Mouse (Mus musculus) ES-CJ7 (cell line): Measurements from ENCODE around the gene Mmp24.

Experiments used
- DNase-seq: peaks from one replicate; pipeline ENCODE4 v3.0.0; 2011; ENCODE audit warnings: low read depth, low spot score

The Mmp24 gene

DNA sequence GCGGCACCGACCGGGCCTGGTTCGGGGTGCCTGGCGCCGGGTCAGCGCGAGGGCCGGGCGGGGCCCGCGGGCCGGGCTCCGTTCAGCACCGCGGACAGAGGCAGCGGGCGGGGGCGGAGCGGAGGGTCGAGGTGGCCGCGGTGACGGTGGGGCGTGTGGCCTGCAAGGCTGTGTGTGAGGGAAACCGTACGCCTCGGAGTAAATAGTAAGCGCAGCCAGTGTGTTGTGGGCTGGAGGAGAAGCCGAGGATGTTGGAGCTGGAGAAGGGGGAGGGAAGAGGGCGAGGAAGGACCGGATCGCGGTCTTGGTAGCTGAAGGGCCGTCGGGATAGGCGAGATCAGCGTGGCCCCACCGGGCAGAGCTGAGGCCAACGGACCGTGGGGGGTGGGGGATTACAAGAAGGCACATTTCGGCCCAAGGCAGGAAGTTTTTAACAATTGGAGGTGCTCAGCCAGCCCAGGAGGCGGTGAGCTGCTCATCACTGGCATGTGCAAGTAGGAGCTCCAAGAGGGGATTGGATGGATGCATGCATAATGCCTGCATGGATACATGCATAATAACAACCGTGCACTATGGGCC lies 632 bp downstream of the Mmp24 start:
- DNase-seq, result peak; percentile 35

DNA sequence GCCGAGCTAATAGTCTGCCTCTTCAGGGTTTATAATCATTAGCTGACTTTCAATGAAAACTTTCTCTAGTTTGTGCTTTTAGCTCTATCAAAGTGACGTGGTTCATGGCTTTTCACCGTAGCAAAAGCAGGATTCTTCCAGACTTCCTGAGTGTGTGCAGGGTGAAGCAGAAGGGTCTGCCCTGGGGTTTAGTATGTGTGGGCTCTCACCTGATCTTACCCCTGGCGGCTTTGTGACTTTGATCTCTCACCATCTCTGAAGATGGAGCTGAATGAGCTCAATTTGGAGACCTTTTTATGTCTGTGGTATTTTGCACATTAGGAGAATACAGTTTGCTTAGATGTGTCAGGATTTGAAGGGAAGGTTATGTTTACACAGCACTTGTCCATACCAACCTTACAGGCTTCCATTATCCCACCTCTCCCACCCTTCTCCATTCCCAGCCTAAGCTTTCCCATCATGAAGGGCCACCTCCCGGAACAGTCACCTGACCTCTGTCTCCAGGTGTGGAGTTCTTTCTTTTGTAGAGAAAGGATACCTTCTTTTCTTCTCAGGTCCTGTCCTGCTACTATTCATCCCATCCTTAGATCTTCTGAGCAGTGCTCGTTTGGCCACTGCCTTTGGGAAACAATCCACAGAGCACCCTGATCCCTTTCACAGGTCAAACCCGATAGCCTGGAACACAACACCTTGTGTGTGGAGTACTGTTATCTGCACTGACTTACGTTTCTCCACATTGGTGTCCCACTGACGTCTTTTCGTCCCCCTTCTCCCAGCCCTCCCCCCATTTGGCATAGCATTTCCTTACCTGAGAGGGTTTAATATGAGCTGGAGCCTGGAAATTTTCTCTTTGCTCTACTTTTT lies 1.9 kb downstream of the Mmp24 start:
- DNase-seq, result no peak

DNA sequence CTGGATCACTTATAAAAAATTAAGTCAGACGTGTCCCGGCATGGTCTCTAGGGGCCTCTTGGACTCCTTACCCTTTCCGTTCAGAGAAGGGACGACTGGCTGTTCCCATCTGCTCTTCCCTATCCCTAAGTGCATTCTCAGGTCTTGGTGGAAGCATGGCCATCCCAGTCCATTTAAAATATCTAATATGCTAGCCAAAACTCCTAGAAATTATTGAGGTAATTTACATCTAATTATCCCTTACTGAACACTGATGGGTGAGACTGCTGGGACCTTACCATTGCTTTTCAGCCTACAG lies 2.5 kb downstream of the Mmp24 start:
- DNase-seq, result no peak

- no peak for DNase-seq
Observed at GRCm38 (mm10) chr2:155778004-155778403, 2.9 kb downstream of the Mmp24 start.

- DNase-seq, result no peak
Observed at GRCm38 (mm10) chr2:155779066-155779465, 3.9 kb downstream of the Mmp24 start.

GRCm38 (mm10) chr2:155779506-155779905 lies 4.4 kb downstream of the Mmp24 start:
- no peak for DNase-seq

DNA sequence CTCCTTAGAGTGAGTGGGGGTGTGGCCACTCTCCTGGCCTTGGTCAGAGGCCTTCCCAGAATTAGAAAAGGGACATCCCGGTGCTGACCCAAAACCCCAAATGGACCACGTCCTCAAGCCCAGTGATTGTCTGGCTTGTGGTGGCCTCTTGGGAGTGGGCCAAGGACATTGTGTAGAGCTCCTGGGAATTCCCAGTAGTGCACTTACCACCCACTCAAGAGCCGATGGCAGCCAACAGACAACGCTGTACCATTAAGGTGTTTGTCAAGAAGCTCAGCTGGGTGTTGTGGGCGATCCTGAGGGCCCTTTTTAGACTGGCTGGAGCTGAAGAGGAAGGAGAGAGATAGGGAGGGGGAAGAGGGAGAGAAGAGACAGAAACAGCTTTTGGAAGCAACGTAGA lies 9.4 kb downstream of the Mmp24 start:
- no peak for DNase-seq

- DNase-seq, result no peak
Observed at GRCm38 (mm10) chr2:155786905-155787304, 11.8 kb downstream of the Mmp24 start.

- peak; percentile 23 for DNase-seq
Observed at GRCm38 (mm10) chr2:155787949-155788931, 13.1 kb downstream of the Mmp24 start.

GRCm38 (mm10) chr2:155792899-155793298 lies 17.8 kb downstream of the Mmp24 start:
- peak; percentile 23 for DNase-seq

DNA sequence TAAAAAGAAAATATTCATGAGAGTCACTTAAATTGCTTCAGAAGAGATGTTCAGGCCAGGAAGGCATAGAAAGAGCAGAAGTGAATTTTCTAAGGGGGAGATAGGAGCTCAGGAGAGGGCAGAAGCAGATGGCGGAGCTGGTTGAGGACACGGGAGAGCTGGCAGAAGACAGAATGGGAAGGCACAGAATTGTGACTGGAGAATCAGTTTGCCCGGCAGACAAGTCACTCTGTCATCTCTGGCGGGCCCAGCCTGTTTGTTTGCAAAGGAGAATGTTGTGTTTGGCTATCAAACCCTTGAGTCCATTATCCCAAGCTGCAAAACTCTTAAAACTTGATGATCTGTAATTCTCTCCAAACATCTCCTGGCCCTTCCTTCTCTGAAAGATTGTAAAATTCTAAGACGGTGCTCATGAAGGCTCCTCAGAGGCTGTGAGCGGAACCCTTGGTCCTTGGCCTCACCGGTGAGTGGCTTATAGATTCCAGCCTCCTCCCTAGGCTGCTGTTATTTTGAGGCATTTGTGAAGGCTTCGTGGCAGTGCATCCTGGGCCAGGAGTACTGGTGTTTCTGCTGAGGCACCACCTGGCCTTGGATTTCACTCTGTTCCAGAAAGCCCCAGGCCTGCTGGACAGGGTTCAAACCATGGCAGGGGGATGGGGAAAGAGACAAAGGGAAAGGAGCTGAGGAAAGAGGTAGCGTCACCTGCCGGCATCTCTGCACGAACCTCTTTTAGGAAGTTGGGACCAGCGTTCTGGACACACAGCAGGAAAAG lies 19.7 kb downstream of the Mmp24 start:
- no peak for DNase-seq

GRCm38 (mm10) chr2:155798613-155799012 lies 23.5 kb downstream of the Mmp24 start:
- DNase-seq, result no peak

DNA sequence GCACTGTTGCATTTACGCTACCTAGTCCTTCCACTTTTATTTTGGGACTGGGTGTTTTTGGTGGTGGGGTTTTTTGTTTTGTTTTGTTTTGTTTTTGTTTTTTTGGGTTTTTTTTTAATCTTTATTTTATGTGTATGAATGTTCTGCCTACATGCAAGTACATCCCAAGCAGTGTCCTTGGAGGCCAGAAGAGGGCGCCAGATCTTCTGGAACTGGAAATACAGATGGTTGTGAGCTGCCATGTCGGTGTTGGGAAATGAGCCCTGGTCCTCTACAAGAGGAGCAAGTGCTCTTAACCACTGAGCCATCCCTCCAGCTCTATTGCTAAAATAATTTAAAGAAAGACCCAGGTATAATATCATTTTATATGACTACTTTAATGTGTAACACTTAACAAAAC lies 27.6 kb downstream of the Mmp24 start:
- peak; percentile 72 for DNase-seq

- DNase-seq, result no peak
Observed at GRCm38 (mm10) chr2:155804053-155804452, 28.9 kb downstream of the Mmp24 start.

GRCm38 (mm10) chr2:155805231-155805924 lies 30.2 kb downstream of the Mmp24 start:
- DNase-seq, result no peak

DNA sequence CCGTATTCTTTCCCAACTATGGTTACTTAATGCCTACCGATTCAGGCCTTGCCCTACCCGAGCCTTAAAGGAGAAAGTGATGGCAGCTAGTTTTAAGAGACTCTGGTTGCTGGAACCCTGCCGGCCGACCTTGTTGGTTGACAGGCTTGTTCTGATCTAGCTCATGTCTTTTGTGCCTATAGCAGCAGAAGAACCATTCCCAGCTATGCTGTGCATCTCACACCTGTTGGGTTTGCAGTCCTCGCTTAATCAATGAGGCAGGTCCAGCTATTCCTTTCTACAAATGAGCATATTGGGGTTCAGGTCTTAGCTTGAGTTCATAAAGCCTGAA lies 30.7 kb downstream of the Mmp24 start:
- DNase-seq, result no peak

DNA sequence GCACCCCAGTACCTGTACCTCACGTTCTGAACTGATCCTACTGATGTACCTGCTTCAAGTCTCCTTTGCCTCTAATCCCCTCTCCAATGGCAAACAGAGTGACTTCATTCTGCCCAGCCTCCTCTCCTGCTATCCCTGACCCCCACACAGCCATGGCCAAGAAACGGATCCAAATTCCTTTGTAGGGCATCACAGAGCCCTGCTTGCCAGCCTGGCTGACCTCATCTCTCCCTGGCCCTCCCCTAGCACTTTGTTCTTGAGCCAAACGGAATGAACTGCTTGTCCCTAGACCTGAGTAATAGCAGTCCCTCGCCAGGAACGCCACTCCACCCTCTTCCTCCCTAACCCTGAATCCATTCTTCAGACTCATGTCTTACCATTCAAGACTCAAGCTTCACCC lies 31.4 kb downstream of the Mmp24 start:
- DNase-seq, result no peak

GRCm38 (mm10) chr2:155807408-155807807 lies 32.3 kb downstream of the Mmp24 start:
- no peak for DNase-seq

GRCm38 (mm10) chr2:155809620-155810019 lies 34.5 kb downstream of the Mmp24 start:
- DNase-seq, result no peak

DNA sequence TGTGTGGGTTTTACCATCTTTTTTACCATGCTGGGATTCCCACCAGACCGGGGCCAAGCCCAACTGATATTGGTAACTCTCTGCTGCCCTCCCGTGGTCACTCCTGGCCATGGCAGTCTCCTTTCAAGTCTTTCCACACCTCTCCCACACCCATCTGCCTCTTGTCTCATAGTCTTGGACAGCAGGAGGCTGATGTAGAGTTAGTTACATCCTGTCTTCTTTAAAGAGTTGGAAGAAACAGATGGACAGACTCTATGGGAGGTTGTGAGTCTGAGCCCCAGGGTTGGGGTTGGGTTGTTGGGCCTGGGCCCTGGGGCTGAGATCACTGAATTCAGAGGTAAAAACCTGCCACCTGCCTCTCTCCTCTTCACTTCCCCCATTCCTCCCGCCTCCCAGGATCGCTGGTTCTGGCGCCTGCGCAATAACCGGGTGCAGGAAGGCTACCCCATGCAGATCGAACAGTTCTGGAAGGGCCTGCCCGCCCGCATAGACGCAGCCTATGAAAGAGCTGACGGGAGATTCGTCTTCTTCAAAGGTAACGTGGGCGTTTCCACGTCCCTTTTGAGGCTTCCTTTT lies 36.8 kb downstream of the Mmp24 start:
- peak; percentile 92 for DNase-seq

- no peak for DNase-seq
Observed at GRCm38 (mm10) chr2:155812637-155813036, 37.5 kb downstream of the Mmp24 start.
